Mouse (Mus musculus) C2C12 (cell line): ENCODE results near the gene Olfr183.

Experiments used
- CEBPB ChIP-seq: IDR thresholded peaks from one replicate; pipeline ENCODE4 v1.6.1; 2011; ENCODE audit warnings: low read depth, mild to moderate bottlenecking, control low read depth, moderate library complexity
- CTCF ChIP-seq: IDR thresholded peaks from one replicate; pipeline ENCODE4 v1.5.1; 2011; ENCODE audit not compliant: control insufficient read depth, insufficient read depth, insufficient read length
- FOSL1 ChIP-seq: IDR thresholded peaks from one replicate; pipeline ENCODE4 v1.8.0; 2011; ENCODE audit warnings: mild to moderate bottlenecking, low read length; ENCODE audit not compliant: poor library complexity, insufficient read depth, severe bottlenecking
- MAX ChIP-seq: IDR thresholded peaks from one replicate; pipeline ENCODE4 v1.6.1; 2011; ENCODE audit warnings: mild to moderate bottlenecking, control low read depth
- MYOD1 ChIP-seq: IDR thresholded peaks from one replicate; pipeline ENCODE4 v1.6.1; 2011; ENCODE audit warnings: low read depth; ENCODE audit not compliant: control insufficient read depth, insufficient read length
- USF1 ChIP-seq: IDR thresholded peaks from one replicate; pipeline ENCODE4 v1.6.1; 2011; ENCODE audit warnings: low read depth, mild to moderate bottlenecking, control low read depth, moderate library complexity

GRCm38 (mm10) chr16:59030191-59030590, 35.0 kb downstream of the Olfr183 start, which contains the start of gene Olfr186:
- no peak for TF ChIP-seq USF1
- TF ChIP-seq CTCF, result no peak
- TF ChIP-seq MAX, result no peak
- no peak for TF ChIP-seq FOSL1
- TF ChIP-seq CEBPB, result no peak
- no peak for TF ChIP-seq MYOD1
